Mouse (Mus musculus) retina, postnatal 7 days (tissue): ENCODE measurements at regions not wholly inside any gene's neighbourhood (a gene's known extent, or its start where the extent isn't known, plus 50 kb on each side); places are given as distances from the start of the nearest gene placed in this dataset.

Experiments
- DNase-seq: peaks from one replicate; pipeline ENCODE4 v3.0.0-alpha.2; 2012; ENCODE audit warnings: low read depth, low spot score

- DNase-seq = no peak
Measured at GRCm38 (mm10) chr14:100352961-100353452, 68.5 kb upstream of the Klf12 start.

GRCm38 (mm10) chr14:100351004-100351403 lies 66.5 kb upstream of the Klf12 start:
- no peak for DNase-seq

- no peak for DNase-seq
Measured at GRCm38 (mm10) chr14:100350021-100350790, 65.7 kb upstream of the Klf12 start.

- DNase-seq = no peak
Measured at GRCm38 (mm10) chr14:100348336-100349164, 64.1 kb upstream of the Klf12 start.

GRCm38 (mm10) chr14:100336926-100337325 lies 52.4 kb upstream of the Klf12 start:
- no peak for DNase-seq
